Mouse (Mus musculus): Measurements from ENCODE around the gene Ina.

DNA sequence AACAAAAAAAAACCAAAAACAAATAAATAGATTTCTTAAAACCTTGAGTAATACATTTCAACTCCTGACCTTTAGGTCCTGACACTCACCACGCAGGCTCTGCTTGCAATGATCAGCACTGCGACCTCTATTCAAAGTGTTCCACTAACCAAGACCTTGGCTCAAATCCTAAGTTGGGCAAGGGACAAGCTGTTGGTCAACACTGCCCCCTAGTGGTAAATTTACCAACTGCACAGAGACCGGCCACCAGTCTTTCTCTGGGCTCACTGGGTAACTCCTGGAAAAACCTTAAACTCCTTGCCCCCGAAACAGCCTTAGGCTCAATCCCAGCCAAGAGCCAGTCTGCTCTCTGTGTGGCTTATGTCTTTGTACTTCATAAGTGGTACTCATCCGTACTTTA is 23.4 kb upstream of the Ina start:
- TF ChIP-seq CTCF (IDR thresholded peaks at IDR 0.05; ENCODE audit: borderline replicate concordance, control insufficient read depth, extremely low read depth, insufficient read depth, low read length, poor library complexity) (no peak; the same call in 1 of the 2 replicates), POLR2A (IDR thresholded peaks at IDR 0.05; ENCODE audit: control insufficient read depth, extremely low read depth, insufficient read depth, low read length, poor library complexity) (no peak)
